Mouse (Mus musculus): ENCODE results near the gene Pmel.

GRCm38 (mm10) chr10:128728059-128728458 is 24.1 kb downstream of the Pmel start:
- TF ChIP-seq CTCF (IDR thresholded peaks at IDR 0.05; ENCODE audit: control insufficient read depth, insufficient read depth, insufficient read length) (no peak), MYOG (IDR thresholded peaks at IDR 0.05; ENCODE audit: control insufficient read depth, extremely low read depth, insufficient read length) (no peak)
